Comparison of ENCODE assay signal across 22 mouse cellular contexts in genomic region chr11:4012616-4013015, GRCm38 (mm10). TPM values are rescaled to one million over a fixed set of nuclear protein-coding genes. Genes with fewer than 3 reads are reported as not detected.
"Had no signal": no experiment of that assay in that cellular context is flagged by ENCODE, and none has a peak within 500 bp of the region (broad histone marks: within the 10 kb centered on the region; RNA-seq: fewer than 3 reads in every experiment).

No protein-coding gene starts in this region.

- H3K9ac ChIP-seq: liver, embryonic 15.5 days; lung, embryonic 14.5 days; midbrain, embryonic 12.5 days; neural tube, embryonic 13.5 days; neural tube, embryonic 15.5 days; stomach, embryonic 15.5 days had no signal

- H3K4me2 ChIP-seq: liver, embryonic 15.5 days; lung, embryonic 14.5 days; midbrain, embryonic 12.5 days; neural tube, embryonic 13.5 days; neural tube, embryonic 15.5 days; stomach, embryonic 15.5 days had no signal

- ATAC-seq: midbrain, embryonic 16.5 days had no signal

- H3K9me3 ChIP-seq: liver, embryonic 15.5 days; neural tube, embryonic 15.5 days; stomach, embryonic 15.5 days had no signal

- H3K27me3 ChIP-seq: liver, embryonic 15.5 days; midbrain, embryonic 12.5 days; neural tube, embryonic 13.5 days; neural tube, embryonic 15.5 days; stomach, embryonic 15.5 days had no signal

- H3K27ac ChIP-seq: liver, embryonic 15.5 days; midbrain, embryonic 10.5 days; midbrain, embryonic 12.5 days; neural tube, embryonic 13.5 days; neural tube, embryonic 15.5 days; stomach, embryonic 15.5 days; stomach, postnatal 0 days had no signal

- H3K4me1 ChIP-seq: liver, embryonic 15.5 days; midbrain, embryonic 10.5 days; midbrain, embryonic 12.5 days; neural tube, embryonic 13.5 days; neural tube, embryonic 15.5 days; stomach, embryonic 15.5 days had no signal

- DNase-seq: lung, adult 18-20 months; lung, embryonic 14.5 days; lung, postnatal 10 days; lung, postnatal 4 days; midbrain, embryonic 14.5 days; thymus, adult 2 months; thymus, postnatal 25 days; thymus, postnatal 4 days had no signal

- H3K4me3 ChIP-seq: liver, embryonic 15.5 days; midbrain, embryonic 10.5 days; midbrain, embryonic 12.5 days; myocyte; neural tube, embryonic 13.5 days; neural tube, embryonic 15.5 days; stomach, embryonic 15.5 days had no signal

- H3K36me3 ChIP-seq: liver, embryonic 15.5 days; midbrain, embryonic 10.5 days; neural tube, embryonic 13.5 days; neural tube, embryonic 15.5 days; stomach, embryonic 15.5 days had no signal

RNA-seq across cellular contexts. Expression of gene Sec14l4, which starts 18.6 kb away (rescaled TPM):
- total RNA-seq: megakaryocyte, adult 5-6 weeks; megakaryocyte-erythroid progenitor cell, adult 5-6 weeks had no signal
- polyA plus RNA-seq: midbrain, embryonic 10.5 days; midbrain, embryonic 12.5 days; midbrain, embryonic 14.5 days; midbrain, embryonic 16.5 days; myocyte; neural tube, embryonic 11.5 days; neural tube, embryonic 13.5 days; neural tube, embryonic 15.5 days had no signal

RNA-seq across cellular contexts. Expression of gene Gal3st1, which starts 29.2 kb away (rescaled TPM):
- total RNA-seq: megakaryocyte-erythroid progenitor cell, adult 5-6 weeks had no signal
- polyA plus RNA-seq: myocyte had no signal

RNA-seq across cellular contexts. Expression of gene 4930556J24Rik, which starts 36.0 kb away (rescaled TPM):
- total RNA-seq: megakaryocyte, adult 5-6 weeks; megakaryocyte-erythroid progenitor cell, adult 5-6 weeks had no signal
- polyA plus RNA-seq: neural tube, embryonic 11.5 days; neural tube, embryonic 15.5 days; spleen, adult 2 months; thymus, adult 2 months had no signal

RNA-seq across cellular contexts. Expression of gene Sec14l3, which starts 52.0 kb away (rescaled TPM):
- total RNA-seq: megakaryocyte, adult 5-6 weeks; megakaryocyte-erythroid progenitor cell, adult 5-6 weeks had no signal
- polyA plus RNA-seq: liver, embryonic 15.5 days; midbrain, embryonic 10.5 days; midbrain, embryonic 12.5 days; myocyte; neural tube, embryonic 11.5 days; spleen, adult 2 months; urinary bladder, adult 2 months had no signal
